Mouse (Mus musculus) CD4-positive, CD25-positive, alpha-beta regulatory T cell, adult 4 months (primary cell): Measurements from ENCODE around the gene Rpl3l. TPM values are rescaled to one million over a fixed set of nuclear protein-coding genes. Genes with fewer than 3 reads are reported as not detected.

Source experiments
- ATAC-seq: one replicate; pipeline ENCODE4 v1.8.0; 2017
- polyA plus RNA-seq, 2 experiments: library from polyadenylated mRNA; unstranded; fragments of 100-300 nt; shearing (Covaris generic); gene quantifications; one replicate each; pipeline ENCODE4 v1.2.1; 2017

Rpl3l gene
- polyA plus RNA-seq, 2 experiments from 2014 or later = not detected

DNA sequence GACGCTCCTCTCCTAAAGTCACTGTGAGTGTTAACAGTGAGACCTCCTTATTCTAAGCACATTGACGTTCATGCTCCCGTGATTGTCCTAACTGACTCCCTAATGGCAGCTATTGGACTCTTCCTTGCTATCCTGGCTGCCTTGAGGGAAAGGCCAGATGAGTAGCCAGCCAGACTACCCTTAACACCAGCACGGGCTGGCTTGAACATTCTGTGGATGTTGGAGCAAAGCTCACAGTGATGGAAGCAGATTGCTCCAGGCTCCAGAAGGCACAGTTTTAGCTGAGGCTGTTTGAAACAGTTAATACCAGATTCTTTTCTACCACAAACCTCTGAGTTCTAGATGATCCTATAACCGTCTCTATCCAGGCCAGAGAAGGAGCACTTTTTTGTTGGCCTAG lies 16.3 kb downstream of the Rpl3l start:
- no peak for ATAC-seq

DNA sequence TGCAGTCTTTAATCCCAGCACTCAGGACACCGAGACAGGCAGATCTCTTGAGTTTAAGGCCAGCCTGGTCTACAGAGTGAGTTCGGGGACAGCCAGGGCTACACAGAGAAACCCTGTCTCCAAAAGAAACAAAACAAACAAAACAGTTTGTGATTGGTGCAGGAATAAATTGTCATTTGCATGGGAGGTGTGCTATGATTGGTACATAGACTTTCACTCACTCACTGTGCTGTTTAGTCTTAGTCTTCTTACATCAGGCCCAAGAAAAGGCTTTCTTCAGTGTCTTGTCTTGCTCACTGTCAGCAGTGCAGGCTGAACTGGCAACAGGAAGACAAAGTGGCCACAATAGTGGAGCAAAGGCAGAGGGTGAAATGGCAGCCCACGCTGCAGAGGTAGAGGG lies 16.8 kb downstream of the Rpl3l start:
- no peak for ATAC-seq

DNA sequence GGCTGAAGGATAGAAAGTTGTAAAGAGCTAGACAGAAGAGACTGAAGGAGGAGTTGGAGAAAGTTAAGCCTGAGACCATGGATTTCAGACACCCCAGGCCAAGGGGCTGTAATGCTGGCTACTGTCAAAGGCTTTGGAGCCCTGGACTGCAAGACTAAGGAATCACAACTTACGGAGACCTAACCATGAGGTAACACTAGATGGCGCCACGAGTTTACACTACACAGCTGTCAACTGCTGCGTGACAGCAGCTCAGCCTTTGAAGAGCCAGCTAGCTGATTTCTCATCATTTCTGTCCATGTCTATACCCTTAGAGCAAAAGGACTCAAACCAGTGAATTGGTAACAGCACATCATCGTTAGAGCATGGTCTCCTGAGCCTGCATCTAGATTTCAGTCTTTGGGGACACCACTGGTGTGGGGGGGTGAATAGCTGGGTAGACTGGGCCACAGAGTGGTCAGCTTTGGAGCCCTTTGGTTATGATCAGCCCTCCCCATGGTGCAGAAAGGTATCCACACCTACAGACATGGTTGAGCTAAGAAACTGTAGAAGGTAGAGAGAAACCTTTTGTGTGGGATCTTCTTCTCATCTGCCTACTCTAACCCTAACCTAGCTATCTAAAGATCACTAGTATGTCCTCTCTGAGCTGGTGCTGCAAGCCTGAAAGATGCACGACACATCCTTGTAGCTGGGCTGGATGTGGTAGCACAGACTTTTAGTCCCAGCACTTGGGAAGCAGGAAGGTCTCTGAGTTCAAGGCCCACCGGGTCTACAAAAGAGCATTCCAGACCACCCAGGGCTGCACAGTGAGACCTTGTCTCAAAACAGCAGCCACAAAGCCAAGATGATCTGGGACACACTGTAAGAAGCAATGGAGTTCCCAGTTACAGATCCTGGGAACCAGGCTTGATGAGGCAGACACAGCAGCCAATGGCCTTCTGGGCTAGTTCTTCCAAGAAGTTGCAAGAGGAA lies 18.2 kb downstream of the Rpl3l start:
- peak; percentile 86 for ATAC-seq

DNA sequence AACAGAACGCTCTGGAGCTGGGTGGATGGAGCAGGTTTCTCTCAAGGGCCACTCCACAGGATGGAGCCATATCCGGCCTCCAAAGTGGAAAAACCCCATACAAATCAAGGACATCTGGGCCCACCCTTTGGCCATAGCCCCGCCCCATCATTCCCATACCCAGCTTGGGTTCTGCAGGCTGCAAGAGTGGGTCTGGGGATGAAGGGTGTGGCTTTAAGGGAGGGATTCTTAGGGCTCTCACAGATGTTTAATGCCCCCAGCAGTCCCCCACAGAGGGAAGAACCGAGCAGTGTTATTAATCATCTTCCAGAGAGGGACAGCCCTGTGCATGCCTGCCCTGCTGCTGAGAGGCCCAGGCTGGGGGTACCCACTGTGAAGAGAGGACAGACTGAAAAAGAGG lies 19.4 kb downstream of the Rpl3l start:
- ATAC-seq = no peak

DNA sequence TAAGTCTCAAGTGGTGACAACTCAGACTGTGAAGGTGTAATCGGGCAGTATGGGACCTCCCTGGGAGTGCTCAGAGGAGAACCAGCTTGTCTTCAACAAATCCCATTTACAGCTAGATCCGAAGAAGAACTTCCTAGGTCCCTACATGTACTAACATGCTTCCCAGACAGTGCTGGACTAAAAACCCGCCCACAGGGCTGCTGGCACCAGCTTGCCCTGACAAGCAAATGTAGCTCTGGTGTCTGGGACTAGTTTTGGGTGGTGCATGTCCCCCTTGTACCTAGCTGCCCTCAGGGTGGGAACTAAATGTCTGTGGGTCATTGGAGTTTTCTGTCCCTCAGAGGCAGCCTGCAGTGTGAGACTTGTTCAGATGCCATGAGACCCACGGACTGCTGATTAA lies 23.9 kb downstream of the Rpl3l start:
- ATAC-seq = no peak

DNA sequence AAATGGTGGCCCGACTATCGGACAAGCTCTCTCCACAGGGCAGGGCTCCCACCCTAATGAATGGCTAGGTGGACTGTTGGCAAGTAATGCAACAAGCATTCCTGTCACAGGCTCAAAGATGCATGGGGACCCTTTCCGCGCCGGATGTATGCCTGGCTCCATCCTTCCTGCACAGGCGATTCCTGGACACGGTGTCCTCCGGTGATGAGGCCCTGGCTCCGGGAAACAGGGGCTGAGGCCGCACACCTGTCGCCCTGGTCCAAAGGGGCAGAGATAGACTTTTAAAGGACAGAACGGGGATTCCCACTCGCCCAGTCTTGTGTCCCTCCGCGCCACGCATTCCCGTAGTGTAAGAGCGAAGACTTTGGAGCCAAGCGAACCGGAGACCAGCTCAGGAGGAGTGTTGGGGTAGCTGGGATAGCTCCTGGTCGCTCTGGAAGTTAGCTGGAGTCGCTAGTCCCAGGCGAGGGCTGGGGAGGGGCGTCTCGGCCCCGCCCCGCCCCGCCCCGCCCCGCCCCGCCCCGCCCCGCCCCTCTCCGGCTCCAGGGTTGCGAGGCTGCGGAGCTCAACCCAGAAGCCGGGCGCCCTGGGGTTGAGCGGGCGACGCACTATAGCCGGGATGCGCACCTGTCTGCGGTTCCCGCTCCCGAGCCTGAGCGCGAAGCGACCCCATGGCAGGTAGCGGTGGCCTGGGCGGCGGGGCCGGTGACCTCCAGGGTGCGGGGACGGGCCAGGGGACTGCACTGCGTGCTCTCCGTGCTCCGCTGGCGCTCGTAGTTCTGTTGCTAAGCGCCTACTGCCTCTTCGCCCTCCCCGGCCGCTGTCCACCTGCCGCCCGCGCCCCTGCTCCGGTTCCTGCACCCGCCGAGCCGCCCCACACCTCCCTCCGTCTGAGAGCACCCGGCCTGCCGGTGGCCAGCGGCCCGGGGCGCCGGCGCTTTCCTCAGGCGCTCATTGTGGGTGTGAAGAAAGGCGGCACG lies 25.1 kb downstream of the Rpl3l start, which contains the start of gene Hs3st6:
Gene Hs3st6 (plus strand): TSS at position 574 of the 980 bp plus-strand sequence.
- peak; percentile 34 for ATAC-seq

DNA sequence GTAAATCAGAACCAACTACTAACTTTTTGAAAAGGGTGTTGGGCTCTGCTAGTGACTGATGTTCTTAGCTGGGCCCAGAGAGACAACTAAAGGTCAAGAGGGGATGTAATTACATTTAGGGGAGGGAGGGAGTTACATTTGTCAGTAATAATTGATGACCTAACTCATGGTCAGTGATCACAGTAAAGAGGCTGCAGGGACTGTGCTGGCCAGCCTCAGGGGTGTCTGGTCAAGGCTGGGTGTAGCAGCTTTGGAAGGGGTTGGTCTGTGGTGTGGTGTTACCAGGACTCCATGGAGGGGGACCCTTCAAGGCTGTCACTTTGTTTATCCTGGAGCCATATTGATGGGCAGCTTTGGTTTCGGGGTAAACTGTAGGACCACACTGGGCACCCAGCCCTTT lies 29.8 kb downstream of the Rpl3l start:
- no peak for ATAC-seq

DNA sequence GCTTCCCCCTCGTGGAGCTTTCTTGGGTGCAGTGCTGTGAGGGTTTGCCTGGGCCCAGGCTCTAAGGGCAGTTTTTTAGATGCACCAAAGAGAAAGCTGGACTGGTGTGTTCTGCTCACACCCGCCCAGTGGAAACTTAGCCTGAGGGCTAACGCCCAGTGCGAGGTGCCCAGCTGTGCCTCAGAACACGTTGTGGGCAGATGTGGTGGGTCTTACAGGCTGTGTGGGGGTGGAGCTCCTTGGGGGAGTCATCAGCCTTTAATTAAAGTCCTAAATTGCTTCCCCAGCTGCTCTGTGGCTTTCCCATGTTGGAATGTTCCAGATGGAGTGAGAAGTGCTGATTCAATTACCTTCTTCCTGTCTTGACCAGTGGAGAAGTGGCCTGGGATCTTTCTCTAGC lies 33.5 kb downstream of the Rpl3l start:
- ATAC-seq = no peak

DNA sequence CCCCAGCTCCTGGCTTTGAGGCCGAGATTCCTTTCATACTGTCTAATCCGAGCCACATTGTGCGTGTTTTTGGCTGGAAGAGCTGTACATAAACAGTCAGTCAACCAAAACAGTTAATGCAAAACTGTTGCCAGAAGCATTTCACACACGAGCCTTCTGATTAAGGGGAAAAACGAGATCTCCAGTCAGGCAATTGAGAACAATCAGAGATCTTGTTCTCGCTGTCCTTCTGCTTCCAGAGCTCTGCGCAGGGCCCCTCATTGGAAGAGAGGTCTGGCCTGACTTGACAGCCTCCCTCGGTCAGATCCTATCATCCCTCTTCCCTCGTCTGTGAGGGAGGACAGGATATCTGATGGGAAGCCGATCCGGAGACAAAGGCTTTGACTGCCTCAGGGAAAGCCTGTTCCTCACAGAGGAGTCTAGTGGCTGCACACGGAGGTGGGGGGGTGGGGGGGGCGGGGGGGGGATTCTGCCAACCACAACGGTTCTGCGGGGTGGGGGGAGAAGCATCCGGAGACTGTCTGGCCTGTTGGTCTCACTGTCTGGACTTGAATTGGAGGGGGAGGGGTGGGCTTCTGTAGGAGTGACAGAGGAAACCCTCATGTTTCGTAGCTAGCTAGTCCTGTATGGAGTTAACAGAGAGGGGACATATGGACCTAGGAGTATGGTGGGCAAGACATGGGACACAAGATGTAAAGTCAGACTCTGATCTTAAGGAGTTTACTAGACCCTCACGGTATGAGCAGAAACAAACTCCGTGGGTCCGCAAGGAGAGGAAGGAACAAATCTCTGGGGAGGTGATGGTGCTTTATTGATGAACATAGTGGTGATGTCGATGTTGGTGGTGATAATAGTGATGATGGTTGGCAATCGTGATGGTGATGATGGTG lies 37.6 kb downstream of the Rpl3l start:
- no peak for ATAC-seq

DNA sequence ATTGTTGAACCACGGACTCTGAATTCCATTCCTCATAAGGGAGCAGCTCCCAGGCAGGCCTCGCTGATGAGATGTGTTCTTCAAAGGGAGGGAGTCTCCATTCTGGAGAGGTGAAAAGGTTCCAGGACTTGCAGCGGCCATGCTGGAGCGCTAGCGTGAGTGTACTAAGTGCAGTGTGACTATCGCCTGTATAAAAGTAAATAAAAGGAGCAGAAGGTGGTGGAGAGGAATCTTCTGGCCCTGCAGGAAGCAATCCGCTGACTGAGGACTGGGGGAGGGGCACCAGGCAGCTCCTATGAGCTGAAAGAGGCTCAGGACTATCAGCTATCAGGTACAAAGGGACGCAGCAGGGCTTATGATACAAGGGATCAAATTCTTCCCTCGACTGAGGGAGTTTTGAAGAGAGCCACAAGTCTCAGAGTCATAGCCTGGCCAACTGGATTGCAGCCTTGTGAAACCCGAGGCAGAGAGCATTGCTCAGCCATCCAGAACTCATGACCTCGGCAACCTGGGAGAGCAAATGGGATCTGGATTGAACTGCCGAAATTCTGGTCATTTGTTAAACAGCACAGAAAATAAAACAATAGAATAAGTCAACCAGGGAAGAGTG lies 38.8 kb downstream of the Rpl3l start:
- ATAC-seq = no peak

DNA sequence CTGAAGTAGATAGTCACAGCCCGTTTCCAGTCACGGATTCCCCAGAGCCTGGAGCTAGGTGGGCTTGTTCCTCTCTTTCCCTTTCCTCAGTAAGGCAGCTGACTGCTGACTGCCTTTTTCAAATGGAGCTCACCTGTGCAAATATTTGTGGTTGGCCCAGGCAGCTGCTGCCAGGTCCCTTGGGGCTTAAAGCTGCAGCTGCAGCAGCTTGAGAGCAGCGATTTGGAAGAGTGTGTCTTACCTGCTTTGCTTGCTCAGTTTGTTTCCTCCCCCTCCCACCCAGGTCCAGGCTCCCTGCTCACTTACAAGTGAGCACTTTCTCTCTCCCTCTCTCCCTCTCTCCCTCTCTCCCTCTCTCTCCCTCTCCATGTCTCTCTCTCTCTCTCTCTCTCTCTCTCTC lies 41.5 kb downstream of the Rpl3l start:
- no peak for ATAC-seq

DNA sequence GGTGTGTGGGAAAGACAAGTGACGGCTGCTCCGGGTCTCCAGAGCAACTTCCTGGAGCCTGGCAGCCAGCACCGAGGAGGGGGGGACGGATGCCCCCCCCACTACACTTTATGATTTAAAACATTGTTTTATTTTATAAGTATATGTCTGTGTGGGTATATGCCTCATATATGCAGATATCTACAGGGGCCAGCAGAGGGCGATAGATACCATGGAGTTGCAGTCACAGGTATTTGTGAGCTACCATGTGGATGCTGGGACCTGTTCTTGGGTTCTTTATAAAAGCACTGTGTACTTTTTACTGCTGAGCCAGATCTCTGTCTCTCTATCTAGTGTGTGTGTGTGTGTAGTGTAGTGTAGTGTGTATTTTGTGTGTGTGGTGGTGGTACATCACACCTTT lies 45.6 kb downstream of the Rpl3l start:
- no peak for ATAC-seq

DNA sequence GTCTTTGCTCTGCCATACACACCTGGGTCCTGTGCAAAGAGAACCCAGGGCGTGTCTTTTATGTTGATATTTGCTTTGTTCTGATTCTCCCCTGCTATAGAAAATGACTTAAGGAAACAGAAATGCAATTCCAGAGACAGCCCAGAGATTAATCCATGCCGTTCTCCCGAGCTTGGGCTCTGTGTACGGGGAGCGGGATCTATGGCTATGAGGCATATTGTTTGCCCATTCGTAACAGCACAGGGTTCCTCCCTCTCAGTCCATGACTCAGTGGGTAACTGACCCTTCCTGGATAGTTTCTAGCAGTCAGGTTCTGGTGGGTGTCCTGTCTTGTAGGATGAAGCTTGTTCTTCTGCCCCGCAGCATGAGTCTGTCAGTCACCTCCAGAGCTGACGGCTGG lies 47.6 kb downstream of the Rpl3l start:
- no peak for ATAC-seq

DNA sequence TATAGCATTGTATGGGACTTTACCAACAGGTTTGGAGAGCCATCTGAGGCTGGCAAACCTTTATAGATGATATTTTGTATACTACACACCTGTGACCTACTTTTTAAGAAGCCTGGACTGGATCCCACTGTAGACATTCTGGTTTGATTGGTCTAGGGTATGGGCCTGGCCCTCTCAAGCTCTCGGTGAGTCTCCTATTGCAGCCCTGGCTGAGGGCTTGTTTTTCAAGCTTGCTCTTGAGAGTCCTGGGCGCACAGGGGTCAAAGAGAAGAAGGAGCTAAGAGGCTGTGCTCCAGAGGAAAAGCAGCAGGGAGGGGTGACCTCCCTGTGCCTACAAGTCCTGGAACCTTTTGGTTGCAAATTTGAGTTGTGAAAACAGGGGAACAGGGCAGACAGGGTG lies 49.5 kb downstream of the Rpl3l start:
- no peak for ATAC-seq

DNA sequence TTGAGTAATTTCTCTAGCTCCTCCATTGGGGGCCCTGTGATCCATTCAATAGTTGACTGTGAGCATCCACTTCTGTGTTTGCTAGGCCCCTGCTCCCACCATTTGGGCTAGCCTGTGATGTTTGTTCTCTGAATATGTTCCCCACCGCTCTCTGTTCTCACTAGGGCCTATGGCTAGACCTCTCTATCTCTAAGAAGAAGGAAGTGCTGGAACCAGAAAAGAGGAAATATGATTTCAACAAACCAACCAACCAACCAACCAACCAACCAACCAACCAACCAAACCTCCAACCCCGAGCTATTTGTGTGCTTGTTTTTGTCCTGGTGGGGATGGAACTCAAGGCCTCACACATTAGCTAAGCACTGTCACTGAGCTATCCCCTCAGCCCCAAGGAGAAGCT lies 53.2 kb downstream of the Rpl3l start:
- no peak for ATAC-seq

Other genes with a start within 250 kb of the Rpl3l start
- 10 to 100 TPM; 14.3 to 25.8 TPM for gene Mlst8, start 248.7 kb upstream of the Rpl3l start, polyA plus RNA-seq
- under 1 TPM; 0.16 TPM for gene Caskin1, start 239.2 kb upstream of the Rpl3l start, polyA plus RNA-seq
- 10 to 100 TPM; 52.8 to 72.1 TPM for gene Traf7, start 199.9 kb upstream of the Rpl3l start, polyA plus RNA-seq
- gene Rab26, start 193.6 kb upstream of the Rpl3l start, polyA plus RNA-seq = 1 to 10 TPM; 4.0 to 5.0 TPM
- gene Pkd1, start 178.0 kb upstream of the Rpl3l start, polyA plus RNA-seq = 10 to 100 TPM; 16.8 to 34.7 TPM
- gene Tsc2, start 95.2 kb upstream of the Rpl3l start, polyA plus RNA-seq = 10 to 100 TPM; 20.5 to 28.2 TPM
- gene Nthl1, start 95.1 kb upstream of the Rpl3l start, polyA plus RNA-seq = 1 to 10 TPM; 3.1 to 6.0 TPM
- not detected for gene Slc9a3r2, start 77.5 kb upstream of the Rpl3l start, polyA plus RNA-seq
- not detected for gene Npw, start 69.4 kb upstream of the Rpl3l start, polyA plus RNA-seq
- gene Zfp598, start 58.1 kb upstream of the Rpl3l start, polyA plus RNA-seq = 1 to 10 TPM; 3.7 to 5.4 TPM
- gene Syngr3, start 37.9 kb upstream of the Rpl3l start, polyA plus RNA-seq = 1 to 10 TPM; 1.1 TPM
- gene Gfer, start 31.7 kb upstream of the Rpl3l start, polyA plus RNA-seq = 10 to 100 TPM; 13.5 to 21.7 TPM
- gene Noxo1, start 31.6 kb upstream of the Rpl3l start, polyA plus RNA-seq = 1 to 10 TPM; 1.2 to 1.4 TPM
- 10 to 100 TPM; 38.1 to 71.3 TPM for gene Tbl3, start 20.2 kb upstream of the Rpl3l start, polyA plus RNA-seq
- not detected for gene Rnf151, start 9.8 kb upstream of the Rpl3l start, polyA plus RNA-seq
- 100 to 1,000 TPM; 608 to 780 TPM for gene Rps2, start 9.7 kb upstream of the Rpl3l start, polyA plus RNA-seq
- gene Ndufb10, start 3.3 kb upstream of the Rpl3l start, polyA plus RNA-seq = 100 to 1,000 TPM; 227 to 245 TPM
- gene Msrb1, start 8.8 kb downstream of the Rpl3l start, polyA plus RNA-seq = 10 to 100 TPM; 29.3 to 30.1 TPM
- gene Hs3st6, start 25.2 kb downstream of the Rpl3l start, polyA plus RNA-seq = not detected
- gene Meiob, start 76.5 kb downstream of the Rpl3l start, polyA plus RNA-seq = under 1 TPM in 1 of 2 experiments, not detected in 1; 0.24 TPM
- 10 to 100 TPM; 27.0 to 31.8 TPM for gene Hagh, start 112.3 kb downstream of the Rpl3l start, polyA plus RNA-seq
- gene Fahd1, start 122.5 kb downstream of the Rpl3l start, polyA plus RNA-seq = 1 to 10 TPM; 2.7 to 2.8 TPM
- not detected for gene Igfals, start 138.2 kb downstream of the Rpl3l start, polyA plus RNA-seq
- gene Nubp2, start 158.5 kb downstream of the Rpl3l start, polyA plus RNA-seq = 100 to 1,000 TPM in 1 of 2 experiments, 10 to 100 TPM in 1; 76.6 to 104 TPM
- 10 to 100 TPM; 53.0 to 59.5 TPM for gene Spsb3, start 158.8 kb downstream of the Rpl3l start, polyA plus RNA-seq
- 10 to 100 TPM; 19.9 to 41.4 TPM for gene Eme2, start 167.3 kb downstream of the Rpl3l start, polyA plus RNA-seq
- 10 to 100 TPM; 74.5 to 78.5 TPM for gene Mrps34, start 167.3 kb downstream of the Rpl3l start, polyA plus RNA-seq
- 10 to 100 TPM; 40.7 to 52.5 TPM for gene Nme3, start 168.7 kb downstream of the Rpl3l start, polyA plus RNA-seq
- 10 to 100 TPM; 31.7 to 41.9 TPM for gene Mapk8ip3, start 209.2 kb downstream of the Rpl3l start, polyA plus RNA-seq
- 10 to 100 TPM; 28.2 to 39.5 TPM for gene Jpt2, start 232.9 kb downstream of the Rpl3l start, polyA plus RNA-seq